Mouse (Mus musculus) kidney, adult 8-10 months (tissue): Measurements from ENCODE around the gene Psmd13.

ENCODE experiments used
- DNase-seq, 2 experiments: peaks; one replicate each; pipeline ENCODE4 v3.0.0; 2022

The Psmd13 gene

GRCm38 (mm10) chr7:140907697-140908096 lies 25.9 kb downstream of the Psmd13 start:
- DNase-seq: no peak

GRCm38 (mm10) chr7:140908181-140908580 lies 26.4 kb downstream of the Psmd13 start:
- no peak for DNase-seq

DNA sequence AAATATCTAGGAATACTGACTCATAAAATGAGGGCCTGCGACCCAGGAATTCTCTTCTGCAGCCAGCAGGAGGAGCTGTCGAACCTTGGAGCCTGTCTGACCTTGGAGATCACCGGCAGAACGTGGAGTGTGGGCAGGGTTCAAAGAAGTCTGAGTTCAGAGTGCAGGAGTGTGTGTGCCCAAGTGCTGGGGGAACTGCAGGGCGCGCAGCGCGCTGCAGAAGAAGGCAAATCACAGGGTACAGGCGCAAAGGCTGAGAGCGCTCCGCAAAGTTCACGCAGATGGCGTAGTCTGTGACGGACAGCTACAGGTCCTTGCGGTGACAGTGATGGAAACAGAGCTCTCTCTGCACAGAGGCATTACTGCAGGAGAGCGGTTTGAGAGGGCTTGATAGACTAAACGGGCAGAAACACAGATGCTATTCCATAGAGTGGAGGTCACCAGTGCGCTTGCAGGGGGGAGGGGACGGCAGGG lies 26.9 kb downstream of the Psmd13 start:
- DNase-seq: peak; percentile 88 to 90

DNA sequence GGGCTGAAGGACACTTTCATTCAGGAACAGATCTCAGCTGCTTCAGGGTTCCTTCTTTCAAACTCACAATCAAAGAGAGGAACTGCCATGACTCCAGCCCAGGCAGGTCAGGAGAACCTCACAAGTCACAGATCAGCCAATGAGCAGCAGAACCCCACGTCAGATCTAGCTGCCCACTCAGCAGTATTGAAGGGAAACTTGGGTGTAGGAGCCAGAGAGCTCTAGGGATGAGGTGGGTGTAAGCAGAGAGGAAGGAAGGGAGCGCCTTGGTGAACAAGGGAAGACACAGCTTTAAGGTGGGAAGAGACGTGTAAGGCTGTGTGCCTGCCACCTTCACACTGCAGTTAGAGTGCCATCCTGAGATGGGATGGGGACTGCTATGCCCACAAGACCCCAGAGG lies 30.5 kb downstream of the Psmd13 start:
- DNase-seq: no peak

DNA sequence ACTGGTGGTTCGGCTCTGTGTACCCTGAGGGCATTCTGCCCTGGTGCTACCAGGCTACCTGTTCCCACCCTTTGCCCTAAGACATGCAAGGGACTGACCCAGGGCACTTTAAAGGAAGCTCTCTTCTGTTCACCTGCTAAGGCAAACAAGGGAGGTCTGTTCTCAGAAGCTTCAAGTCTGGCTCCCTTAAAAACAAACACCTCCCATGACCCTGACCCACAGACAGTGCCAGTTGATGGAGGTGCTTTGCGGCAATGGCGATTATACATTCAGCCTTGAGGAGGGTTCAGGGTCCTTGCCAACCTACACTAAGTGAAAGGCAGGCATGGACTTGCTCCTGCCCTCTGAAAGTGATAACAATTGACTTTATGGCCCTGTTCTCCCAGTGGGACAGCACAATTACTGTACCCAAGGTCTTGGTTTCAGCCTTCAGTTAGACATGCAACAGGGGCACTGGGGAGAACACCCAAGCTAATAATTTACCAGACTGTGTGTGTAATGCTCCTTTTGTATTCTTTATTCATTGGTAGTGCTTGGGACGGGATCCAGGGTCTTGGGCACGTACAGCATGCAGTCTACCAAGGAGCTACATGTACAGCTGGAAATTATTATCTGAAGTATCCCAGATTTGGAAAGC lies 31.2 kb downstream of the Psmd13 start:
- DNase-seq: peak; percentile 59 to 68

DNA sequence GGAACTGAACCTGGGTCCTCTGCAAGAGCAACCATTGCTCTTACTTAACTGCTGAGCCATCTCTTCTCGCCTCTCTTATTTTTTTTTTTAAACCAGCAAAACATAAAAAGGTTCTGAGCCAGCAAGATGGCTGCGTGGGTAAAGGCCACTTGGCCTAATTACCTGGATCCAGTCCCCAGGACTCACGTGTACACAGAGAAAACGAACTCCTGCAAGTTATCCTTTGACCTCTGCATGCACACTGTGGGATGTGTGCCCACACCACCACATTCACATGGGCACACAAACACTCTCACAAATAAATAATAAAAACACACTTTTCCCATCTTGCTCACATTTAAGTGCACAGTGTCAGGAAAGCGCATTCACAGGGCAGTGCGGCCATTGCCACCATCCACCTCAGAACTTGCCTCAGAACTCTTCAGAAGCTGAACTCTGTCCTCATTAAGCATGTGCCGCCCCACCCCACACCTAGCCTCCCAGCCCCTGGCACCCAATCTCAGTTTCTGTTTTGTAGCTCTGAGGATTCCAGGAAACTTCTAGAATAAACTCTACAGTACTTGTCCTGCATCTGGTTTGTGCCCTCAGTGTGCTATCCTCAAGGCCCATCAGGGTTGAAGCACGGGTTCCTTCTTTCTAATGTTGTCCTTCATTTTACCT lies 32.4 kb downstream of the Psmd13 start:
- peak; percentile 80 to 84 for DNase-seq

- no peak for DNase-seq
Observed at GRCm38 (mm10) chr7:140919911-140920310, 38.1 kb downstream of the Psmd13 start.

DNA sequence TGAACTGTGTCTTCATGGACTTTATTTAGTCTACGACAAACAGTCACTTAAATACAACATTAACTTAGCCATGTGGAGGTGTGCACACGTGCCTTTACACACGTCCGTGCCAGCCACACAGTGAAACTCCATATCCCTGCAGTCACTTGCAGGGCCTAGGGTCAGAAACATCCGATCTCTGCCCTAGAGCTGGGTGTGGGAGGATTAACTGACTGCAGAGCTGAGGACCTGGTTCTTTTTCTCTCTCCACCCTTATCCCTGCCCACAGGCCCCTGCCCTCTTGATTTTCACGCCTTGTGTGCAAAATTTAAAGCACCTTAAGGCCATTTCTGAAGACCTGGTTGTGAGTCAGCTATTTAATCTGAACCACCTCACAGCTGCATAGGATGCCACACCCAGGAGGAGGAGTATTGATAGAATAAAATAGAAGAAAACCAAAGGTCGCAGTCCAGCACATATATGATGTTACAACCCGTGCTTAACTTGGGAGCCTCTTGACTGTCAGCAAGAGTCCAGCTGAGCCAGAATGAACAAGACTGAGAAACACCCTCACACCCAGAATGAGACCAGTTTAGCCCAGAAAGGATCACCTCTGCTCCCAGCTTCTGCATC lies 38.8 kb downstream of the Psmd13 start, which contains the start of gene Nlrp6:
TSS of gene Nlrp6 (plus strand) at position 485 of the 612 bp plus-strand sequence.
- DNase-seq: no peak

- no peak for DNase-seq
Observed at GRCm38 (mm10) chr7:140921225-140921975, 39.6 kb downstream of the Psmd13 start.

- DNase-seq: peak; percentile 93 to 94
Observed at GRCm38 (mm10) chr7:140922398-140923069, 40.8 kb downstream of the Psmd13 start.

DNA sequence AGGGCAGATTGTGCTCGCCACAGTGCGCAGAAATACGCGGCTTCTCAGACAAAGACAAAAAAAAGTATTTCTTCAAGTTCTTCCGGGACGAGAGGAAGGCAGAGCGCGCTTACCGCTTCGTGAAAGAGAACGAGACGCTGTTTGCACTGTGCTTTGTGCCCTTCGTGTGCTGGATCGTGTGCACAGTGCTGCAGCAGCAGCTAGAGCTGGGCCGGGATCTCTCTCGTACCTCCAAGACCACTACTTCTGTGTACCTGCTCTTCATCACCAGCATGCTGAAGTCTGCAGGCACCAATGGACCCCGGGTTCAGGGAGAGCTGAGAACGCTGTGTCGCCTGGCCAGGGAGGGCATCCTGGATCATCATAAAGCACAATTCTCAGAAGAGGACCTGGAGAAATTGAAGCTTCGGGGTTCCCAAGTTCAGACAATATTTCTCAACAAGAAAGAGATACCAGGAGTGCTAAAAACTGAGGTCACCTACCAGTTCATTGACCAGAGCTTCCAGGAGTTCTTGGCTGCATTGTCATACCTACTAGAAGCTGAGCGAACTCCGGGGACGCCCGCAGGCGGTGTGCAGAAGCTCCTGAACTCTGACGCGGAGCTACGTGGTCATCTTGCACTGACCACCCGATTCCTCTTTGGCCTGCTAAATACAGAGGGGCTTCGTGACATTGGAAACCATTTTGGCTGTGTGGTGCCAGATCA lies 41.5 kb downstream of the Psmd13 start:
- no peak for DNase-seq

- no peak for DNase-seq
Observed at GRCm38 (mm10) chr7:140927181-140927580, 45.4 kb downstream of the Psmd13 start.

- DNase-seq: no peak
Observed at GRCm38 (mm10) chr7:140938436-140938835, 56.7 kb downstream of the Psmd13 start.

- no peak for DNase-seq
Observed at GRCm38 (mm10) chr7:140938896-140939295, 57.1 kb downstream of the Psmd13 start.

GRCm38 (mm10) chr7:140939669-140940171 lies 58.0 kb downstream of the Psmd13 start:
- DNase-seq: no peak

DNA sequence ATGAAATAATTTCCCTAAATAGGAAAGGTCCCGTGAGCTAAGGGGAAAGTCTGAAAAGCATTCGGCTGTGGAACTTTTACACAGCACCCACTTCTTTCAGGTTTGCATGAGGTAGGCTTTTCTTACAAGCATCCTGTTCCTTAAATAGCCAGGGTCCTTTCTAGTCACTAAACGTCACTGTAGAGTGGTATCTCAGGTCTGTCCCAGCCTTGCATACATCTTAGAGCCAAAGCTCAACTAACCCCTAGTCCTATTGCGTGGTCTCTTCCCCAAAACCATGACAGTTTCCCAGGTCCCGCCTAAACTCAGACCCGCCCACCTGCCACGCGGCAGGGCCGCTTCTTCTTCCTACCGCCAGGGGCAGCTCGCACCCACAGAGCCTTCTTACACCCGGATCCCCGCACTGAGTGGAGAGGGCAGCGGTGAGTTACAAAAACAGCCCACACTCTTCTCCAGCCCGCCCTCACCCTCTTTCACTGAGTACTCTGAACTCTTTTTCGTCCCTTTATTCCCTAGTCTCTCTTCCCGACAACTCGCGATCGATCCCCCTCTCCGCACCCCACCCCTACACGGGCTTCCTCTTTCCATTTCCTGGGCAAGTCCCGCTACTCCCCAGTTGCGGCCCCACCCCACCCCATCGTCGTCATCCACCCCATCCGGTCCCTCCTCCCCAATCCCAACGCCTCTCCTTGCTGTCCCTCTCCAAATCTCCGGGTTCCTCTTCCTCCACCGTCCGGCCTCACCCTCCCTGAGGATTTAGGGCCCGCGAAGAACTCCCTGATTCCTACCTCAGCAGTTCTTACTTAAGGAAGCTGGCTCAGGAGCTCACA lies 59.7 kb downstream of the Psmd13 start, which contains the start of gene Pgghg:
TSS of gene Pgghg (plus strand) at position 170 of the 830 bp plus-strand sequence.
- DNase-seq: peak; percentile 84 to 86

- no peak for DNase-seq
Observed at GRCm38 (mm10) chr7:140942341-140942740, 60.6 kb downstream of the Psmd13 start.

DNA sequence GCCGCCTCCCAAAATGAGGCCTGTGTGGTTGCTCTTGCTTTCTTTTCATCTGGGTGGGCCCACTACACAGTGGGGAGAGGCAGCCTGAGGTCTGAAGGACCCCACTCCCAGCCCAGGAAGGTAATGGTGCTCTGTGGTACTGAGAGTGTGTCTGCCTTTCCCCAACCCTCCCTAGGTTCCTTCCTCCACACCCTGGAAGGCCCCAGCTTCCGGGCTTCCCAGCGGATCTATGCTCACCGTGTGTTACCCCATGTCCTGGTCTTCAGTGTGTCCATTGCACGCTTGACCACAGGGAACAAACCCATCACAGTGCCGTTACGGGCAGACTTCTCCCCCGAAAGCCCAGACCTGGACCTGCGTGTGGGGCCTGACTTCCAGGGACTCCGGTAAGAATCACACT lies 61.0 kb downstream of the Psmd13 start:
- DNase-seq: no peak

DNA sequence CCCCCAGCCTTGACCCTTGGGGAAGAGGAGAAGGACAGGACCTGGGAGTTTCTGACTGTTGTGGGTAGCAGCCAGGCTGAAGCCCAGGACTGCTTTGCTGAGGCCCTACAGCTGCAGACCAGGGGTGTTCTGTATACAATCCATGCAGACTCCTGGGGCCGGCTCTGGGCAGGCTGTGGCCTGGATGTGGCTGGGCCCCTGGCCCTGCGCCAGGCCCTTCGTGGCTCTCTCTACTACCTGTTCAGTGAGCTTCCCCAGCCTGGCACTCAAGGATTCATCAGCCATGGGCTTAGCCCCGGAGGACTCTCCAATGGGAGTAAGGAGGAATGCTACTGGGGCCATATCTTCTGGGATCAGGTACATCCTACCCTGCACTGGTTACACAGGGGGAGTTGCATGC lies 61.6 kb downstream of the Psmd13 start:
- DNase-seq: no peak

GRCm38 (mm10) chr7:140944236-140944635 lies 62.5 kb downstream of the Psmd13 start:
- DNase-seq: no peak

- DNase-seq: no peak
Observed at GRCm38 (mm10) chr7:140945247-140945646, 63.5 kb downstream of the Psmd13 start.
